Mouse (Mus musculus) gastrocnemius, postnatal 10 days (tissue): ENCODE results near the gene Mon1b. TPM values are rescaled to one million over a fixed set of nuclear protein-coding genes. Genes with fewer than 3 reads are reported as not detected.
A peak's percentile ranks its signal among the peaks of the same experiment; 100 is the strongest.

Experiments
- DNase-seq: peaks from one replicate; pipeline ENCODE4 v3.0.0; 2021; ENCODE audit warnings: mixed read lengths
- total RNA-seq, 2 experiments: library from RNA; stranded (reverse); gene quantifications; 2 replicates each; pipeline ENCODE4 v1.2.3; 2021

Mon1b gene
- total RNA-seq, 2 experiments from 2014 or later, result 3.7 to 4.9 TPM

- no peak for DNase-seq
Observed at GRCm38 (mm10) chr8:113672599-113673255, 37.3 kb downstream of the Mon1b start.

GRCm38 (mm10) chr8:113673300-113673699 is 37.9 kb downstream of the Mon1b start:
- no peak for DNase-seq

GRCm38 (mm10) chr8:113674611-113675010 is 39.2 kb downstream of the Mon1b start:
- no peak for DNase-seq

GRCm38 (mm10) chr8:113675281-113675680 is 39.9 kb downstream of the Mon1b start:
- DNase-seq, result no peak

- DNase-seq, result no peak
Observed at GRCm38 (mm10) chr8:113676811-113677210, 41.4 kb downstream of the Mon1b start.

GRCm38 (mm10) chr8:113679361-113679760 is 44.0 kb downstream of the Mon1b start:
- no peak for DNase-seq

GRCm38 (mm10) chr8:113687889-113688542 is 52.6 kb downstream of the Mon1b start:
- peak; percentile 18 for DNase-seq

GRCm38 (mm10) chr8:113688543-113688915 is 53.1 kb downstream of the Mon1b start:
- DNase-seq, result no peak

GRCm38 (mm10) chr8:113691622-113692343 is 56.4 kb downstream of the Mon1b start:
- no peak for DNase-seq

Other genes with a start within 250 kb of the Mon1b start
- gene Syce1l, start 7.6 kb downstream of the Mon1b start, total RNA-seq, result not detected
- under 1 TPM; 0.47 to 0.97 TPM for gene Adamts18, start 213.2 kb downstream of the Mon1b start, total RNA-seq